Mouse (Mus musculus) embryonic facial prominence, embryonic 12.5 days (tissue): ENCODE results near the gene Mlh3. TPM values are rescaled to one million over a fixed set of nuclear protein-coding genes. Genes with fewer than 3 reads are reported as not detected.

Source experiments
- ATAC-seq: fragments of 200-750 bp; cut with Nextera tagmentation; 2 replicates; pipeline ENCODE4 v1.8.0; 2017; ENCODE audit not compliant: insufficient number of reproducible peaks, insufficient read depth, low FRiP score, low TSS enrichment
- H3K27ac ChIP-seq: fragments of 300-500 bp; sonication (generic); 2 replicates; pipeline ENCODE4 v1.5.1; 2016; ENCODE audit warnings: mild to moderate bottlenecking
- H3K27me3 ChIP-seq: fragments of 300-500 bp; sonication (generic); 2 replicates; pipeline ENCODE4 v1.6.1; 2016; ENCODE audit warnings: mild to moderate bottlenecking, moderate library complexity
- H3K36me3 ChIP-seq: fragments of 300-500 bp; sonication (generic); 2 replicates; pipeline ENCODE4 v1.6.1; 2016; ENCODE audit warnings: mild to moderate bottlenecking
- H3K4me1 ChIP-seq: fragments of 300-500 bp; sonication (generic); 2 replicates; pipeline ENCODE4 v1.6.1; 2016
- H3K4me2 ChIP-seq: fragments of 300-500 bp; sonication (generic); replicated peaks from 2 replicates; pipeline ENCODE4 v1.6.1; 2016; ENCODE audit warnings: mild to moderate bottlenecking, moderate library complexity
- H3K4me3 ChIP-seq: fragments of 300-500 bp; sonication (generic); 2 replicates; pipeline ENCODE4 v1.5.1; 2016; ENCODE audit warnings: mild to moderate bottlenecking
- H3K9ac ChIP-seq: fragments of 300-500 bp; sonication (generic); 2 replicates; pipeline ENCODE4 v1.6.1; 2016; ENCODE audit warnings: mild to moderate bottlenecking, moderate library complexity
- H3K9me3 ChIP-seq: fragments of 300-500 bp; sonication (generic); 2 replicates; pipeline ENCODE4 v1.6.1; 2016; ENCODE audit warnings: mild to moderate bottlenecking, moderate library complexity
- WGBS: fragments of 180-500 bp; shearing (Covaris S2); methylation state at CpG from one replicate; pipeline ENCODE4 v1.1.7; 2016; 5-methylcytosine and 5-hydroxymethylcytosine counted together
- polyA plus RNA-seq: library from polyadenylated mRNA; unstranded; fragments of >200 nt; fragmentation: Nextera tagmentation; extraction: Ambion mirVana; gene quantifications from 2 replicates; pipeline ENCODE4 v1.2.1, GENCODE M21; 2016

Gene Mlh3
- polyA plus RNA-seq, 1 experiment from 2014 or later, result 11.0 TPM

DNA sequence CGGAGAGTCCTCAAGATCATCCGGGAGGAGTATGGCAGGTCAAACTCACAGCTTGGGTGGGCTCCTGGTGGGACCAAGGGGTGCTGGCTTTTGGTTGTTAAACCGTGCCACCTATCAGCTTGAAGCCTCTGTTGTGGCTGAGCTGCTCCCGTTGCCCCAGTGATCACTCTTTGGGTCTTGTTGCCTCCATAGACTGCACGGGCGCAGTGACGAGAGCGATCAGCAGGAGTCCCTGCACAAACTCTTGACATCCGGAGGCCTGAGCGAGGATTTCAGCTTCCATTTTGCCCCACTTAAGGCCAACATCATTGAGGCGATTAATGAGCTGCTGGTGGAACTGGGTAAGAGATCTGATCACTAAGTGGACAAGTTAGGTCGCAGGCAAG is 50.5 kb downstream of the Mlh3 start:
- no peak for ATAC-seq
- peaks cover 20% of the 10 kb centered on the region for H3K4me1 ChIP-seq
- peaks cover 41% of the 10 kb centered on the region for H3K36me3 ChIP-seq
- H3K27me3 ChIP-seq, result no peaks in the 10 kb centered on the region
- H3K9ac ChIP-seq, result peak overlapping the region; percentile 75
- H3K4me3 ChIP-seq, result peak overlapping the region; percentile 81
- WGBS, result 3% methylated on average over 12 of the region's 12 CpGs
- H3K27ac ChIP-seq, result peak overlapping the region; percentile 64; the same call in 1 of the 2 replicates
- H3K9me3 ChIP-seq, result no peaks in the 10 kb centered on the region
- peak overlapping the region; percentile 90 for H3K4me2 ChIP-seq

DNA sequence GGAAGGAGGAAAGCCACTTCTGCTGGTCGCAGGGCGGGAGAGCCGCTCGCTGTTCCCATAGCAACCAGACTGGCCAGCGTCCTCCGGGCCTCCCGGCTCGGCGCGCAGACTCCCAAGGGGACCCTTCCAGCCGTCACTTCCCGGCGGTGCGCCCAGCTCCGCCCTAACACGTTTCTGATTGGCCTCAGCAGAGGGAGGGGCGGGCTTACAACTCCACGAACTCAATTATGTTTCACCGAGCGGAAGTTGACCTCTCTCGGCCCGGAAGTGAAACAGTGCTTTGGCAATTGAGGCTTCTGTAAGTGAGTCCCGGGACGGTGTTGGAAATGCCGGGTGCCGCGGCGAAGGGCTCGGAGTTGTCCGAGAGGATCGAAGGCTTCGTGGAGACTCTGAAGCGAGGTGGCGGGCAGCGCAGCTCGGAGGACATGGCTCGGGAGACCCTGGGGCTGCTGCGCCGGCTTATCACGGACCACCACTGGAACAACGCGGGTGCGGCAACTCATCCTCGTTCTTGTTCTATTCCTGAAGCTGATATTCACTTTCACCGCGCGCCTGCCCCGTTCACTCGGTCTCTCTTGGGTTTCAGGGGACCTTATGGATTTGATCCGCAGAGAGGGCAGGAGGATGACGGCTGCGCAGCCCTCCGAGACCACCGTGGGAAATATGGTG is 51.0 kb downstream of the Mlh3 start, which contains the start of gene Eif2b2:
TSS of gene Eif2b2 (plus strand) at position 246 of the 669 bp plus-strand sequence.
- Histone ChIP-seq H3K9ac (peak within 1 kb of the TSS; percentile 75), H3K27me3 (no peaks in the 10 kb centered on the region), H3K4me2 (peak within 1 kb of the TSS; percentile 90), H3K4me1 (peaks cover 20% of the 10 kb centered on the region), H3K36me3 (peaks cover 36% of the 10 kb centered on the region), H3K9me3 (no peaks in the 10 kb centered on the region), H3K4me3 (peak within 1 kb of the TSS; percentile 81), H3K27ac (peak within 1 kb of the TSS; percentile 64)
- under 1% methylated on average over 53 of the region's 54 CpGs for WGBS
- ATAC-seq, result peak; percentile 98

DNA sequence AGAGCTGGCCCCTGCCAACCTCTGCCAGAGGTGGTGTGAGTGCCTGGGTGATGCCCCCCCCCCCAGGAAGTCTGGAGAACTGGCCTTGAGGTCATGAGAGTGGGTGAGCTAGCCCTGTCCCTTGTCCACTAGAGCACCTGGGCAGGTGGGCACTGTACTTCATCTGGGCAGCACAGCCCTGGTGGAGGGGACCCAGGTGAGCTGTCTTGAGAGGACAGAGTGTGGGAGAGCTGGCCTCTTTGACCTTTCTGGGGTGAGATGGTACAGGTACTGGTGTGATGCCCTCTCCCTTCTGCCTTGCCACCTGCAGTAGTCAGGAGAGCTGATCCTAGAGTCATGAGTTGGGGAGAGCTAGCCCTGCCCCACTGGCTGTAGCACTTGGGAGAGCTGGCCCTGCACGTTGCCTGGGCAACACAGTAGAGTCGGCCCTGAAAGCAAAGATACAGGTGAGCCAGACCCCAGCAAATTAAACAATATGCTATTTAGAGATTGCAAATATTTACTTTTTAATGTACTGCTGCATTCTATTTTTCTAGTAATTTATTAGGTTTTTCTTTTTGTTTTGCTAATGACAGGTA is 52.6 kb downstream of the Mlh3 start:
- Histone ChIP-seq H3K36me3 (peaks cover 21% of the 10 kb centered on the region), H3K4me1 (peaks cover 20% of the 10 kb centered on the region), H3K27ac (no peak overlapping the region), H3K9me3 (no peaks in the 10 kb centered on the region), H3K9ac (no peak overlapping the region), H3K4me3 (no peak overlapping the region), H3K27me3 (no peaks in the 10 kb centered on the region), H3K4me2 (no peak overlapping the region)
- 72% methylated on average over 2 of the region's 2 CpGs for WGBS
- no peak; the same call in 1 of the 2 replicates for ATAC-seq

DNA sequence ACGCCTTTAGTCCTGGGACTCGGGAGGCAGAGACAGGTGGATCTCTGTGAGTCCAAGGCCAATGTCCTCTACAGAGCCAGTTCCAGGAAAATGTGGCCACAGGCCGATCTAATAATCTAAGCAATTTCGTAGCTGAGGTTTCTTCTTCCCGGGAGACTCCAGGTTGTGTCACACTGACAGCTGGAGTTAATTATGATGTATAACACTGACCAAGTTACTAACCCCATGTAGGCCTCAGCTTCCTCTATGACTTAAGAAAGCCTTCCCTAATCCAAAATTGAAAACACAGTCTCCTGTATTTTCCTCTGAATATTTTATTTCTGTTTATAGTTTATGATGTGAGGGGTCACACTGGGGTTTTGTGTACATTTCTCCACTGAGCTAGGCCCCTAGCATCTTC is 55.4 kb downstream of the Mlh3 start:
- H3K9ac ChIP-seq, result no peak overlapping the region
- peaks cover 5% of the 10 kb centered on the region for H3K4me1 ChIP-seq
- H3K4me3 ChIP-seq, result no peak overlapping the region
- no peaks in the 10 kb centered on the region for H3K27me3 ChIP-seq
- H3K36me3 ChIP-seq, result no peaks in the 10 kb centered on the region
- H3K27ac ChIP-seq, result no peak overlapping the region
- WGBS, result 37% methylated on average over 5 of the region's 5 CpGs
- no peak overlapping the region for H3K4me2 ChIP-seq
- no peaks in the 10 kb centered on the region for H3K9me3 ChIP-seq
- no peak for ATAC-seq

DNA sequence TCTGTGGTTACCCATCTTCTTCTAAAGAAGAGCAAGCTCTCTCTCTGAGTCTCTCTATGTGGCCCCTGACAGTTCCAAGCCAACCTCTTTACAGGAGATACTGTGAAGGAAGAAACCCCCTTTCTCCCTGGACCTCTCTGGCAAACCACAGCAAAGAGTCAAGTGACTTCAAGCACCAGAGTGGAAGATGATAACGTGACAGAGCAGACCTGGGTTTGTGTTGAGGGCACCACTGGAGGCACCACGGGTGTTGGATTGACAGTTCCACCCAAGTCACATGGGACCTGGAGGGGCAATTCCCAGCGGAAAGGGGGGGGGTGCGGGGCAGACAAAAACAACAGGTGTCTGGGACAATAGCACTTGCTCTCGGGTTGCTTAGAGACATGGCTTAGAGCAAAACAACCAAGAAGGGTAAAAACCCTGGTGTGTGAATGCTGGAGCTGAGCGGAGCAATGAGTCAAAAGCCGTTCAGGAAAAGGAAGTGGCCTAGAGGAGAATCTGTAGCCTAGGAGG is 61.7 kb downstream of the Mlh3 start:
- 44% methylated on average over 7 of the region's 7 CpGs for WGBS
- Histone ChIP-seq H3K27me3 (no peaks in the 10 kb centered on the region), H3K9me3 (no peaks in the 10 kb centered on the region), H3K27ac (no peak overlapping the region), H3K4me1 (peaks cover 5% of the 10 kb centered on the region), H3K4me3 (no peak overlapping the region), H3K36me3 (no peaks in the 10 kb centered on the region), H3K9ac (no peak overlapping the region), H3K4me2 (no peak overlapping the region)
- no peak for ATAC-seq

DNA sequence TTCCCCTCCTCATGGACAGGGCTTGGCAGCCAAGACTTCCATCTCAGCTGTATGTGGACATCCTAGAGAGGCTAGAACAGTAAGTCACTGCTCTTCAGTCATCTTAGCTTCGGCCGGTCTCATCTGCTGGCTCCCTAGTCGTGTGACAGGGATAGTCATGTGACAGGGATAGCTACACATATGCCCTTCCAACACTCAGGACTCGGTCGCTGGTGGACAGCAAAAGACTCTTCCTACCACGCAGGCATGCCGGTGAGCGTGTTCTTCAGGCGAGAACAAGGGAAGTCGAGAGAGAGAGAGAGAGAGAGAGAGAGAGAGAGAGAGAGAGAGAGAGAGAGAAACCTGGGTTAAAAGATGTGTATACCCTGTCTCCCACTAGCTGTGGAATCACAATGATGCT is 65.0 kb downstream of the Mlh3 start:
- H3K36me3 ChIP-seq, result no peaks in the 10 kb centered on the region
- no peaks in the 10 kb centered on the region for H3K9me3 ChIP-seq
- H3K9ac ChIP-seq, result no peak overlapping the region
- ATAC-seq, result no peak
- no peak overlapping the region for H3K27ac ChIP-seq
- H3K4me2 ChIP-seq, result no peak overlapping the region
- no peak overlapping the region for H3K4me3 ChIP-seq
- WGBS, result 86% methylated on average over 10 of the region's 10 CpGs
- 0 out of 2 replicates have a peak, but pooled peaks cover 1% of the 10 kb centered on the region for H3K27me3 ChIP-seq
- H3K4me1 ChIP-seq, result peaks cover 25% of the 10 kb centered on the region

DNA sequence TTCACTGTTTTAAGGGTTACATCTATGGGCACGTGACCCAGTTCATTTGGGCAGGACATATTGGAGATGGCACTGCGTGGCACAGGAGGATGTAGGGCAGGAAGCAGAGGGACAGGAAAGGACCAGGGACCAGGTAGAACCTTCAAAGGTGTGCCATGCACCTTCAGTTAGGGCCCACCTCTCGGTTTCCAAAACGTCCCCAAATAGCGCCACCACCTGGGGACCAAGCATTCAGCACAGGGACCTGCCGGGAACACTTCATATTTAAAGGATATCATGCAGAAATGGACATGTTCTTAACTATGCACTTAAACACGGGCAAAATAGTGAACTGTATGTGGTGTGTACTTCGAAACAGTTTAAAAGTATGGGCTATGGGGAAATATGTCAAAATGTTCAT is 66.3 kb downstream of the Mlh3 start:
- no peak overlapping the region for H3K27ac ChIP-seq
- H3K9ac ChIP-seq, result no peak overlapping the region
- no peak overlapping the region for H3K4me2 ChIP-seq
- peaks cover 30% of the 10 kb centered on the region for H3K4me1 ChIP-seq
- no peak overlapping the region for H3K4me3 ChIP-seq
- WGBS, result 61% methylated on average over 8 of the region's 8 CpGs
- H3K27me3 ChIP-seq, result peaks cover 13% of the 10 kb centered on the region
- no peak for ATAC-seq
- H3K36me3 ChIP-seq, result no peaks in the 10 kb centered on the region
- no peaks in the 10 kb centered on the region for H3K9me3 ChIP-seq

DNA sequence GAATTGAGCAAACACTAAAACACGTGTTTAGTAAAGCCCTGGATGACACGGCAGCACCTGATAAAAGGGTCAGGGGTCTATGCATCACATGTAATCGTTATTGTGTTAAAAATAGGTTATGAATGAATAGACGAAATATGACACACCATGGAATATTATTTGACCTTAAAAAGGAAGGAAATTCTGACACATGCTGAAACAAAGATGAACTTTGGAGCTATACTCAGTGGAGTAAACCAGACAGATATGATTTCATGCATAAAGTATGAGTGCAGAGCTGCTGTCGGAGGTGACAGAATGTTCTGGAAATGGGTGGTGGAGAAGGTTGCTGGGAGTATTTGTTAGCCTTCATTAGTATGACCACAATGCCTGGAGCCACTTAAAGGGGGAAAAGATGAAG is 66.7 kb downstream of the Mlh3 start:
- H3K27me3 ChIP-seq, result peaks cover 16% of the 10 kb centered on the region
- 83% methylated on average over 5 of the region's 5 CpGs for WGBS
- H3K27ac ChIP-seq, result no peak overlapping the region
- H3K4me2 ChIP-seq, result no peak overlapping the region
- ATAC-seq, result no peak
- H3K36me3 ChIP-seq, result no peaks in the 10 kb centered on the region
- no peak overlapping the region for H3K4me3 ChIP-seq
- H3K4me1 ChIP-seq, result peaks cover 30% of the 10 kb centered on the region
- no peaks in the 10 kb centered on the region for H3K9me3 ChIP-seq
- H3K9ac ChIP-seq, result no peak overlapping the region

DNA sequence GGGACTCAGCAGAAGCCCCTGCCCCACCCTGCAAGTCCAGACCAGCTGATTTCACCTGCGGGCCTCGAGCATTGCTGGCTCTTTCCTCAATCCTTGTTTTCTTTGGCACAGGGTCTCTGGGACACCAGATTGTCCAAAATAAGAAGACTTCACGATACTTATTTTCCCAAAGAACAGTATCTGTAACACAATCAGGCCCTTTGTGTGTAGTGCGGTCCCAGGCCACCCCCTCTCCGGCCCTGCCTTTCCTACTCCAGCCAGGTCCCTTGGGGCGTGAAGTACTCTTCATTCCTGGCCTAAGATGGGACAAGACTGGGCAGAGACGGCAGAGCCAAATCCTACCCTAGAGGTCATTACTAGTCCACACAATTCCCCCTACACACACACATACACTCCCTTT is 68.2 kb downstream of the Mlh3 start:
- H3K27ac ChIP-seq, result 0 out of 2 replicates have a peak overlapping the region, but pooled peaks have one; percentile 77
- 62% methylated on average over 7 of the region's 7 CpGs for WGBS
- ATAC-seq, result no peak

DNA sequence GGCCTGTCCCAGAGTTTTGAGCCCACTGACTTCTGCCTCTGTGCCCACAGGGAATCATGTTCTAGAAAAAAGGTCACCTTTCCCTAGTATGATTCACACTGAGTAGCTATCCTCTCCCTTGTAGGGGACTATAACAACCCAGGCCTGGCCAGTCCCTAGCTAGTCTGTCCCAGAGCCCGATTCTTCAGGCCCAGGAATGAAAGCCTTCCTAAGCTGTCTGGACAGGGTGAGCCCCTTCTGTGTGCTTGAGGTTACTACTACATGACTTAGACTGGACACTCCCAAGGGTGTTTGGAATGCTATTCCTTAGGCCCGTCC is 68.6 kb downstream of the Mlh3 start:
- no peak overlapping the region for H3K4me3 ChIP-seq
- peak overlapping the region; percentile 77 for H3K27ac ChIP-seq
- no peak for ATAC-seq
- H3K36me3 ChIP-seq, result no peaks in the 10 kb centered on the region
- H3K4me1 ChIP-seq, result peaks cover 49% of the 10 kb centered on the region
- no peak overlapping the region; the same call in 1 of the 2 replicates for H3K4me2 ChIP-seq
- 61% methylated on average over 2 of the region's 2 CpGs for WGBS
- H3K9ac ChIP-seq, result no peak overlapping the region
- H3K9me3 ChIP-seq, result no peaks in the 10 kb centered on the region
- H3K27me3 ChIP-seq, result peaks cover 16% of the 10 kb centered on the region

More for the DNA sequence above, 68.2 kb downstream of the Mlh3 start:
- no peaks in the 10 kb centered on the region for H3K9me3 ChIP-seq
- peaks cover 45% of the 10 kb centered on the region for H3K4me1 ChIP-seq
- no peak overlapping the region for H3K4me3 ChIP-seq
- no peak overlapping the region for H3K9ac ChIP-seq
- peaks cover 16% of the 10 kb centered on the region for H3K27me3 ChIP-seq
- no peak overlapping the region for H3K4me2 ChIP-seq
- no peaks in the 10 kb centered on the region for H3K36me3 ChIP-seq

DNA sequence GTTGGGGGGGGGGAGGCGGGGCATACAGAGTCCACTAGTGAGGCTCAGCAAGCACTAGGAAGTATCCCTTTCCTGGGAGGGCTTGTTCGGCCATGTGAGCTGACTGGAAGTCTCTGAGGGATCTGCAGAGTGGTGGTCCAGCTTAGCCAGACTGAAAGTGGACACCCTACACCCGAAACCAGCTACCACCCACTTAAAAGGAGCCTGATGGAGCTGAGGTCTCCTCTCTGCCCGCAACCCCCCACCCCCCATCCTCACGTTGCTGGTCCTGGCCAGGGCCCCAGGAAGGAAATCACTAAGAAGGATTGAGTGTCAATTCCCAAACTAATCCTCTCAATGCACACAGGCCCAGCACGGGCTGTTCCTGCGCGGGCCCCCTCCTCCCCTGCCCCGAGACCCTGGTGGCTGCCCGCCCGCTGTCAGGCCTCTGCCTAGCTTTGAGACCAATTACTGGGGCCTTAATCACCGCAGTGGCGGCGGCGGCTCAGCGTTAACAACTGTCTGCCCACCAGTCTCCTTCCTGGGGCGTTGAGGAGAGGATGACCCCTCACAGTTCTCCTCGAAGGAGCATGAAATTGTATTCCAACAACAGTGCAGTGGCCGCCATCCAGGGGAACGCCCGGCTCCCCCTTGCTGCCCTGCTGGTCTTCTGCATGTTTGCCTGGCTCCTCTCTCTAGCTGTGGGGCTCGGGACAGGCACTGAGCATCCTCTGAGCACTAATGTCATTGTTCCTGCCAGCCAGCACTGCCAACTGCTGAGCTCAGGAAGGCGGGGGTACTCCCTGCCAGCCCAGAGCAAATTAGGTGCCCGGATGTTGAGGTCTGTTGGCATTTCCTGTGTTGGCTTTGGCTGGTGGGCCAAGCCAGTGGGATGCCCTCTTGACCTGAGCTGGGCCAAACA is 69.2 kb downstream of the Mlh3 start:
- Histone ChIP-seq H3K4me1 (peaks cover 49% of the 10 kb centered on the region), H3K9me3 (no peaks in the 10 kb centered on the region), H3K36me3 (no peaks in the 10 kb centered on the region), H3K4me2 (peak overlapping the region; percentile 36), H3K9ac (0 out of 2 replicates have a peak overlapping the region, but pooled peaks have one; percentile 24), H3K27ac (peak overlapping the region; percentile 77), H3K4me3 (no peak overlapping the region), H3K27me3 (peaks cover 16% of the 10 kb centered on the region)
- 6% methylated on average over 24 of the region's 24 CpGs for WGBS
- peak; percentile 57; the same call in 1 of the 2 replicates for ATAC-seq
